Mouse (Mus musculus) megakaryocyte, adult 5-6 weeks (primary cell): Measurements from ENCODE around the gene Alcam. TPM values are rescaled to one million over a fixed set of nuclear protein-coding genes. Genes with fewer than 3 reads are reported as not detected.

Experiments used
- ATAC-seq: 2 replicates; pipeline ENCODE4 v1.8.0; 2016; ENCODE audit warnings: mild to moderate bottlenecking, inconsistent platforms; ENCODE audit not compliant: poor library complexity, severe bottlenecking
- total RNA-seq, 2 experiments: library from RNA; stranded (forward) in 1 of 2; stranded (reverse) in 1 of 2; fragments of 153-499, 151-499 nt in 1 of 2; fragments of 221-1000, 200-1000 nt in 1 of 2; gene quantifications; 2 replicates each; pipeline versions ENCODE4 v1.2.3 to v1.2.4; 2015 to 2017

Alcam gene
- total RNA-seq, 2 experiments from 2014 or later = 35.6 to 63.1 TPM

- ATAC-seq = no peak
Measured at GRCm38 (mm10) chr16:52292440-52293048, 161.3 kb downstream of the Alcam start.

GRCm38 (mm10) chr16:52280186-52280585, 173.7 kb downstream of the Alcam start:
- no peak for ATAC-seq

- no peak for ATAC-seq
Measured at GRCm38 (mm10) chr16:52265066-52265465, 188.8 kb downstream of the Alcam start.

DNA sequence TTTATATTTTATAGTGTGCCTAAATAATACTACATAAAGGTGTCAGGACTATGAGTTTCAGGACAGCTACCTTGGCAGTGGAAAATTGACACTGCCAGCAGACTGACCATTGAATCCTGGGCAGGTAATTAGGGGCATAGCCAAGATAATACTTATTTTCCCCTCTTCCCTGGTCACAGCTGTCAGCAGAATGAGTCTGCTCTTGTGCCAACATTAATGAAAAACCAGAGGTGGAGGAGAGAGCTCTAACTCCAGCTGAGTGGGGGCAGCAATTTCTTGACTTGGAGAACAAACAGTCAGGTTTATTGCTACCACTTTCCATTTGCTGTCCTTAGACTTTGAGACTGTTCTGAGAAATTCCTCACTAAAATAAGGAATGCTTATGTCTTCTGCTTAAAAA, 190.1 kb downstream of the Alcam start:
- ATAC-seq = no peak

DNA sequence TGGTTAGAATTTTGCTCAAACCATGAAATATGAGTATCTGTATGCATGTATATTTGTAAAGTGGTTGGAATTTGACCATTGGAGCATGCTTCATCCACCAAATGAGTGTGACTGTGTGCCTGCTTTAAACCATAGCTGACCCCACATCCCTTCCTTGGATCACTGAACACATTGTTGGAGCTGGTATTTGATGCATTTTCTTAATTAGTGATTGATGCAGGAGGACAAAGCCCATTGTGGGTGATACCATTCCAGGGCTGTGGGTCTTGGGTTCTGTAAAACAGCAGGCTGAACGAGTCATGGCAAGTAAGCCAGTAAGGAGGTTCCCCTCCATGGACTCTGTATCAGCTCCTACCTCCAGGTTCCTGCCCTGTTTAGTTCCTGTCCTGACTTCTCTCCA, 191.3 kb downstream of the Alcam start:
- ATAC-seq = no peak

- no peak for ATAC-seq
Measured at GRCm38 (mm10) chr16:52261755-52262154, 192.1 kb downstream of the Alcam start.

DNA sequence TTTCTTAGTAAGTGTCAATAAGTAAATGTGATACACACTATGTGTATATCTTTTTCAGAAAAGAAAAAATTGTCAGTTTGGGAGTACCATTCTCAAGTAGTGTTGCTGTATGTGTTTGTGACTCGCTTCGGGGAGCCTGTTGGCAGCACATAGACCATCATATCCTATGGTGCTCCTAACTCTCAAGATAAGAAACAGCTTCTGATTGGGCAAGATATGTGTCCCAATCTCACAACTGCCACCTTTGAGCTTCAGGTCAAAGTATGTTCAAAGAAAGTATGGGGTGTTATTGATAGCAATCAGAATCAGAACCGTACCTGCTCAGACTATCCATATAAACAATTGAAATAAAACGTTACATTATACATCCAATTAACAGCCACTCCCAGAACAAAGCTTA, 202.9 kb downstream of the Alcam start:
- ATAC-seq = no peak

DNA sequence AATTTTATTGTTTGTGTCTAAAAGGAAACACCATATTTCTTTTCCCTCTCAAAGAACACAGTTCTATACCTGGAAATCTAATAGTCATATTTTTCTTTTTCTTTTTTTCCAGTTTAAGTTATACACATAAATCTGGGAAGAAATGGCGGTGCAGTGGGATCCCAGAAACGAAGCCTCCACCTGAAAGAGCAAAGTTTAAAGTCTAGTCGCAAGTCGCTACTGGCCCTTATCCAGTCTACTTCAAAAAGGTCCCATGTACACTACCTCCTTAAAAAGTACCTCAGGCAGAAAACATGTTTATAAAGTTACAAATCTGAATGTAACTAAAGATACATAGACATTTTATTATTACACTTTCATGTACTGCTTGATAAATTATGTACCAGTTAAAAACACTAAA, 203.7 kb downstream of the Alcam start:
- ATAC-seq = no peak

DNA sequence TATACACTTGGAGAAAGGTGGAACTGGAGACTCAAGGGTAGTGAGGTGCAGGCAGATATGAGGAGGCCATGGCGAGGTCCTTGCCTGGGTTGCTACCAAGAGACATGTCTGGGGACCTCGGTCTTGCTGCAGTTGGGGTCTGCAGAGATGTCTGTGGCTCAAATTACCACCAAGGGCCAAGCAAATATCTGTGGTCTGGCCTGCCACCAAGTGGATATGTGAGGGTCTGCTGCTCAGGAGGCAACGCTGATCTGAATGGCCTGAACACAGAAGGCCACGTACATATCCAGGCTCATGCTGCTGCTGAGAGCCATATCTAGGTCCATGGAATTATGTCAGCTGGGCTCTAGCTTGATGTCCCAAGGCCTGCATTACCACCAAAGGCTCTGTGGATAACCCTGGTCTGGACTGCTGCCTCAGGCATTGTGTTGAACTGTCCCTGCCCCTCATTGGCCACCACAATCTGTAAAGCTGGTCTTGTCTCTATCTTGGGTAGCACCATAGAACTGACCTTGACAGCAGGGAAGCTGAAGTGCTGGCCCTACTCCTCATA, 210.4 kb downstream of the Alcam start:
- 0 out of 2 replicates have a peak, but pooled peaks have one; percentile 15 for ATAC-seq

DNA sequence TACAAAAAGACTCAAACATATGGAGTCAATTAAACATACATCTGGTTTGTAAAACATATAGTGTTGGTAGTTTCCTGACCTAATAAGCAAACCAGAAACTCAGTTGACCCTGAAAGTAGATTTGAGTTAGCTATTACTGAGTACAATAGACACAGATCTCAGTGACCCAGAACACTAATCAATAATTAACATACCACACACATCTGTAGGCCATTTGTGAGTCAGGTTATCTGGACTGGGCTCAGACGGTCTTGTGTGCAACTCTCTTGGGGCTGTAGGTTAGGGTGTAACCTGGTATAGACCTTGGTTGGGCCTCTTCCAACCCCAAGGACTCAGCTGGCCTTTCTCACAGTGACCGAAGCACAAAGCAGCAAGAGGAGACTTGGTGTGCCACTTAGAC, 211.7 kb downstream of the Alcam start:
- ATAC-seq = no peak

DNA sequence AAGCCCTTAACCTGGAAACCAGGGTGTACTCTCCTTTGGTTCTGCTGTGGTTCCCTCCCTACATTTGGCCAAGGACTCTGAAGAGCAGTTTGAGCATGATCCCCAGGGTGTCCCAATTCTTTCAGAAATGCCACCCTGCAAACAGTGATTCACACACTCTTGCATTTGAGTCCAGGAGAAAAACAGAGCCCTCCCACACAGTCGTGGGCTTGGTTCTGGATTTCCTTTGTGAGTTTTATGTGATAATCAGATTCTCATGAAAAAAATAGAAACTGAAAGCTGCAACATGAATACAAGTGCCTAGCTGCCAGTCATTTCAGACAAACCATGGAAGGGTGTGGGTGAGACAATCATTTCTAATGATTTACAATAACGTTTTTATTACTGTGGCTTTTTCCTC, 223.9 kb downstream of the Alcam start:
- ATAC-seq = no peak

DNA sequence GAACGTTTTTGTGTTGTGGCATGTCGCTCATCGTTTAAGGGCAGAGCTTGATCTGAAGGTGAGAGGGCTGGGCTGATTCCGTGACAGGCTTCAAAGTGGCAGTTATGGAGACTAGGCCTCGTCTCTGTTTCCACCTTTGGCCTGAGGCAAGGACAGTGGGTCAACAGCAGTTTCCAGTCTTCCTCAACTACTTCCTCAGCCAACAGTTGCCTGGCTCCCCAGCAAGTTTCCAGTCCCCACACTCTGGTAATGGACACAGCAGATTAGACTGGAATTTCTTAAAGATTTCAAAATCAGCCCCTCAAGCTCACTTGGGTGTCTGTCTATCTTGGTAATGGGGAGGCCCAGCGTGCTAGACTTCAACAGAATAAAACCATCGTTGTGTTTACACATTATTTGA, 224.4 kb downstream of the Alcam start:
- ATAC-seq = no peak

DNA sequence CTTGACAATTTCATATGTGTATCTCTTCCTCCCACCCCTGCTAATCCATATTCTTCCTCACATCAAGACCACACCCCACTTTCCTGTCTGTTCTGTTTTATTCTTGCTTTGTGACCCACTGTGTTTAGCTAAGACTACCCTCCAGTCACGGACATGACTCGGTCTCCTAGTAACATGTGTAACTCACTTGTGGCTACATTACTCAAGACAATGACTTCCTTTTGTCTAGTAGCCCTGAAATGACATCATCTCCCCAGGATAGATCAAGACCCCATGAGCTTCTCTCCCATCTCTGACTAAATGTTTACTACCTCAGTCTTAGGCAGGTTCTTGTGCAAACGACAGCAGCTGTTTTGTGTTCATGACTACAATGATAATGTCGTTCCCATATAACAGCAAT, 231.0 kb downstream of the Alcam start:
- no peak for ATAC-seq

DNA sequence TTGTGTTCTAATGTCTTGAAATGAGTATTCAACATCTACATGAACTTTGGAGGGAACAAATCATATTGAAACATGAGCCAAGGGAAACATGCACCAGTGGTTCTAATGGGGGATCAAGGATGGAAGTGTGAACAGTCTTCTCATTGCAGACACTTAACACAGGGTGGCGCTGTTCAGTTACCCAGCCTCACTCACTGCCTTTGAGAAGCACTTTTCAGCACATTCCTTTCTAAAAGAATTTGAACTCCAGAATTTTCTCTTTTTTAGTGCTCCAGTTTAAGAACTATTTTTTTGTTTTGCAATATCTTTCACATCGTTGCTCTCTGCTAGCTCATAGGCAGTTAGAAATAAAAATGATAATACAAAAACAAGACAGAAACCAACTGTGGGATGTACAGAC, 234.8 kb downstream of the Alcam start:
- ATAC-seq = peak; percentile 70

DNA sequence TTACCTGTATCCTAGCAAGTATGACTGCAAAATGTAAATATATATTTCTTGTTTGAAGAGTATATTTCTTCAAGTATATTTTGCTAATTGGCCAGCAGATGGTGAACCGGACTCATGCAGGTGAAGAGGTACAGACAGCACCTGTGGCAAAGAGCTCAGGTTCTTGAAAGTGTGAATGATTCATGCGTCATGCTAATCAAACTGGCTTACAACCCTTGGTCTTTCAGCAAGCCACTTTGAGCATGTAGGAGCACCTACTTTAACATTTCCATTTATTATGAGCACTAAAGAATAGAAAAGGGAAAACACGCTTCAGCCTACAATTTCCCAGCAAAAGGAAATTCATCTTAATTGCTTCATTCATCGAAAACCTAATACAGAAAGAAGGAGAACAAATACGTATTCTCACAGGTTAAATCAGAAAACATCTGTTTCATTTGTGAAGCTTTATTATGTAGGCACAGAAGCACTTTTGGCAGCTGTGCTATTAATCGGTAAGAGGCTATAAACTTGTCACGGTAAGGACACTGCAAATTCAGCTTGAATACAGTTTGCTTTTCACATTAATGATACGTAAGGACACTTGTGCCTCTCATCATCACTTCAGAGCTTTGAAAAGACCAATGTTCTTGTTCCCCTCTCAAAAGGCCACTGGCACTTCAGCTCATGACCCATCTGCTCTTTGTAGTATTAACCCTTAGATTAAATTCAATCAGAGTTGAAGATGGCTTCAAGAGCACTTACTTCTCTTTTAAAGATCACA, 242.8 kb downstream of the Alcam start:
- ATAC-seq = no peak

DNA sequence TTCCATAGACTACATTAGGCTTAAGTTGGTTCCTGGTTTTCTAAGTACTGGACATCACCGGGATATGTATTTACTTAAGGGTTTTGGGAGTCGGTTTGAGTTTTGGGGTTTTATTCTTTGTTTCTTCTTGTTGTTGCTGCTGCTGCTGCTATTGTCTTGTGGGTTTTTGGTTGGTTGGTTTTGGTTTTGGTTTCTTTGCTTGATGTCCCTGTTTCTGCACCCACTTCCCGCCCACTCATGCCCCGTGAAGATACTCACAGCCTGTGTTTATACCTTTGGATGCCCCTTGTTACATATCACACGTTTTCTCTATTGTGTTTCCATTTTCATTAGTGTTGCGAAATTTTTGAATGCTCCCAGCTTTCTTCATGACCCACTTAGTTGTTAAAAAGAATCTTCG, 253.8 kb downstream of the Alcam start:
- ATAC-seq = peak; percentile 45; the same call in 1 of the 2 replicates
